Mouse (Mus musculus): ENCODE data around the gene Dmrtb1.

The Dmrtb1 gene

GRCm38 (mm10) chr4:107681099-107681849 lies 2.8 kb downstream of the Dmrtb1 start:
- DNase-seq (ENCODE audit: low spot score in 2 of 2), result no peak

GRCm38 (mm10) chr4:107680311-107681098 lies 3.5 kb downstream of the Dmrtb1 start:
- DNase-seq (ENCODE audit: low spot score in 2 of 2), result no peak

GRCm38 (mm10) chr4:107675645-107676044 lies 8.4 kb downstream of the Dmrtb1 start:
- DNase-seq (ENCODE audit: low spot score in 2 of 2), result no peak

- no peak for DNase-seq (ENCODE audit: low spot score in 2 of 2)
These were observed 9.7 kb downstream of the Dmrtb1 start for GRCm38 (mm10) chr4:107674322-107674644.

- peak; percentile 47 to 67 for DNase-seq (ENCODE audit: low spot score in 2 of 2)
These were observed 10.2 kb downstream of the Dmrtb1 start for GRCm38 (mm10) chr4:107673638-107674321.

- no peak for DNase-seq (ENCODE audit: low spot score in 2 of 2)
These were observed 13.3 kb downstream of the Dmrtb1 start for GRCm38 (mm10) chr4:107670731-107671130.

- DNase-seq (ENCODE audit: low spot score in 2 of 2), result no peak
These were observed 15.5 kb downstream of the Dmrtb1 start for GRCm38 (mm10) chr4:107668514-107668913.

- no peak for DNase-seq (ENCODE audit: low spot score in 2 of 2)
These were observed 23.4 kb downstream of the Dmrtb1 start for GRCm38 (mm10) chr4:107660649-107661048.

- DNase-seq (ENCODE audit: low spot score in 2 of 2), result no peak
These were observed 30.8 kb downstream of the Dmrtb1 start for GRCm38 (mm10) chr4:107653280-107653643.

GRCm38 (mm10) chr4:107652598-107653279 lies 31.3 kb downstream of the Dmrtb1 start:
- DNase-seq (ENCODE audit: low spot score in 2 of 2), result no peak

GRCm38 (mm10) chr4:107651021-107651496 lies 33.0 kb downstream of the Dmrtb1 start:
- DNase-seq (ENCODE audit: low spot score in 2 of 2), result no peak

GRCm38 (mm10) chr4:107648959-107649485 lies 35.0 kb downstream of the Dmrtb1 start:
- DNase-seq (ENCODE audit: low spot score in 2 of 2), result no peak

GRCm38 (mm10) chr4:107641624-107642023 lies 42.4 kb downstream of the Dmrtb1 start:
- no peak for DNase-seq (ENCODE audit: low spot score in 2 of 2)

GRCm38 (mm10) chr4:107638303-107638702 lies 45.7 kb downstream of the Dmrtb1 start:
- DNase-seq (ENCODE audit: low spot score in 2 of 2), result no peak

GRCm38 (mm10) chr4:107637670-107638069 lies 46.4 kb downstream of the Dmrtb1 start:
- no peak for DNase-seq (ENCODE audit: low spot score in 2 of 2)

GRCm38 (mm10) chr4:107636099-107636498 lies 47.9 kb downstream of the Dmrtb1 start:
- no peak for DNase-seq (ENCODE audit: low spot score in 2 of 2)

- DNase-seq (ENCODE audit: low spot score in 2 of 2), result no peak
These were observed 49.4 kb downstream of the Dmrtb1 start for GRCm38 (mm10) chr4:107634631-107635030.

- DNase-seq (ENCODE audit: low spot score in 2 of 2), result no peak
These were observed 55.1 kb downstream of the Dmrtb1 start for GRCm38 (mm10) chr4:107628921-107629411.

- DNase-seq (ENCODE audit: low spot score in 2 of 2), result no peak
These were observed 55.8 kb downstream of the Dmrtb1 start for GRCm38 (mm10) chr4:107628226-107628625.
